Mouse (Mus musculus) lung, postnatal 10 days (tissue): ENCODE results near the gene Gnat3.
"Not testable (repeated sequence)": the region's sequence is repeated elsewhere in the genome, so short reads cannot be mapped to it uniquely, and the experiment has no call there.

Experiments used
- DNase-seq: peaks from one replicate; pipeline ENCODE4 v3.0.0; 2021

Gnat3 gene

GRCm38 (mm10) chr5:17962249-17962648, at the start of gene Gnat3:
Gene Gnat3, plus strand, starts transcription at chr5:17962549.
- DNase-seq = no peak

- no peak for DNase-seq
Observed at GRCm38 (mm10) chr5:17918966-17919365, 43.4 kb upstream of the Gnat3 start.

- DNase-seq = peak; percentile 28
Observed at GRCm38 (mm10) chr5:17923648-17924047, 38.7 kb upstream of the Gnat3 start.

GRCm38 (mm10) chr5:17924085-17924518, 38.2 kb upstream of the Gnat3 start:
- DNase-seq = peak; percentile 77

GRCm38 (mm10) chr5:17928471-17928870, 33.9 kb upstream of the Gnat3 start:
- peak; percentile 12 for DNase-seq

GRCm38 (mm10) chr5:17929006-17929567, 33.3 kb upstream of the Gnat3 start:
- DNase-seq = no peak

GRCm38 (mm10) chr5:17931588-17931987, 30.8 kb upstream of the Gnat3 start:
- DNase-seq = not testable (repeated sequence)

- DNase-seq = no peak
Observed at GRCm38 (mm10) chr5:17934501-17934900, 27.8 kb upstream of the Gnat3 start.

- peak; percentile 12 for DNase-seq
Observed at GRCm38 (mm10) chr5:17938170-17938939, 24.0 kb upstream of the Gnat3 start.

GRCm38 (mm10) chr5:17956468-17956867, 5.9 kb upstream of the Gnat3 start:
- DNase-seq = no peak

GRCm38 (mm10) chr5:17969704-17970390, 7.5 kb downstream of the Gnat3 start:
- peak; percentile 33 for DNase-seq

- DNase-seq = no peak
Observed at GRCm38 (mm10) chr5:17970391-17970730, 8.0 kb downstream of the Gnat3 start.

- DNase-seq = peak; percentile 55
Observed at GRCm38 (mm10) chr5:17980501-17981121, 18.3 kb downstream of the Gnat3 start.

GRCm38 (mm10) chr5:17982770-17983169, 20.4 kb downstream of the Gnat3 start:
- DNase-seq = peak; percentile 46

- DNase-seq = no peak
Observed at GRCm38 (mm10) chr5:17984522-17984921, 22.2 kb downstream of the Gnat3 start.

- DNase-seq = no peak
Observed at GRCm38 (mm10) chr5:17986611-17987010, 24.3 kb downstream of the Gnat3 start.

- DNase-seq = no peak
Observed at GRCm38 (mm10) chr5:17990618-17991017, 28.3 kb downstream of the Gnat3 start.

GRCm38 (mm10) chr5:17999570-17999969, 37.2 kb downstream of the Gnat3 start:
- no peak for DNase-seq

GRCm38 (mm10) chr5:18000185-18000584, 37.8 kb downstream of the Gnat3 start:
- no peak for DNase-seq

GRCm38 (mm10) chr5:18001646-18002045, 39.3 kb downstream of the Gnat3 start:
- DNase-seq = no peak

- DNase-seq = peak; percentile 25
Observed at GRCm38 (mm10) chr5:18003675-18004074, 41.3 kb downstream of the Gnat3 start.

- no peak for DNase-seq
Observed at GRCm38 (mm10) chr5:18004824-18005611, 42.7 kb downstream of the Gnat3 start.

- peak; percentile 49 for DNase-seq
Observed at GRCm38 (mm10) chr5:18006157-18006556, 43.8 kb downstream of the Gnat3 start.
